Mouse (Mus musculus) E14TG2a.4 (cell line): ENCODE measurements at regions not wholly inside any gene's neighbourhood (a gene's known extent, or its start where the extent isn't known, plus 50 kb on each side); places are given as distances from the start of the nearest gene placed in this dataset.

Experiments
- CTCF ChIP-seq: conservative IDR thresholded peaks from 2 replicates; pipeline ENCODE4 v1.5.1; 2014; ENCODE audit warnings: low read length
- POU5F1 ChIP-seq: IDR thresholded peaks from 2 replicates; pipeline ENCODE4 v1.6.1; 2014; ENCODE audit warnings: low read length, borderline replicate concordance

DNA sequence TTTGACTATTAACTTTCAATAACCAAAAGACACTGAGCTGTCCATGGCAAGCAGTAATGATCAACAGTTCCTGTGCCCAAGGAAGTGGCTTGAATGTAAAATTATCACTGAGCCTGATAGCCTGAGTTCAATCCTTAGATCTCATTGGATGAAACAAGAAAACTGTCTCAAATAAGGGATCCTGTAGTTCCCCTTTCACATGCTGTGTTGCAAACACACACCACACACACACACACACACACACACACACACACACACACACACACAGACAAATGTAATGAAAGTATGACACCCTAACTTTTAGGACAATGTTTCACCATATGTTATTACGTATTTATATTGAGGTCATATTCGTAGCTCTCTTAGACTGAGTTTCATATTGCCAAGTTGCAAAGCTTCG, 1032.7 kb upstream of the Zeb2 start:
- TF ChIP-seq CTCF (no peak), POU5F1 (no peak)
